Mouse (Mus musculus) lung, postnatal 0 days (tissue): Measurements from ENCODE around the gene Gm36245.

ENCODE experiments used
- CTCF ChIP-seq: IDR thresholded peaks from 2 replicates; pipeline ENCODE4 v1.5.1; 2016; ENCODE audit warnings: antibody characterized with exemption, mild to moderate bottlenecking
- EP300 ChIP-seq: IDR thresholded peaks from 2 replicates; pipeline ENCODE4 v1.6.1; 2016; ENCODE audit warnings: antibody characterized with exemption, mild to moderate bottlenecking, control low read depth

DNA sequence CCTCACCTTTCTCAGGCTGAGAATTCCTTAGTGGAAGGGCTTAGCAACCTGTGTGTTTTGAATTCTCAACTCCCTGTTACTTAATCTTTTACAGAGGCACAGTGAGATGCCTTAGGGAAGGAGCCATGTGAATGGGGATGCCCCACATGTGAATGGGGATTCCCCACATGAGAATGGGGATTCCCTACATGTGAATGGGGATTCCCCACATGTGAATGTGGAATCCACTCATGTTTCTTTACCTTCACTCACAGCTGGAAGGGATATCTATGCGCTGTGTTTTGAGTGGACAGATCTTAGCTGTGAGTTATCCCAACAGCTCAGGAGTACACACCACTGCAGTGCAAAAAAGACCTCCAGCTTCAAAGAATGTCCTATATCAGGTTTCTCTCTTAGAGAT lies 25.7 kb downstream of the Gm36245 start:
- TF ChIP-seq EP300 (no peak), CTCF (no peak)
